Mouse (Mus musculus) lung, postnatal 0 days (tissue): ENCODE results near the gene Poln.

Experiments used
- CTCF ChIP-seq: IDR thresholded peaks from 2 replicates; pipeline ENCODE4 v1.5.1; 2016; ENCODE audit warnings: antibody characterized with exemption, mild to moderate bottlenecking
- EP300 ChIP-seq: IDR thresholded peaks from 2 replicates; pipeline ENCODE4 v1.6.1; 2016; ENCODE audit warnings: antibody characterized with exemption, mild to moderate bottlenecking, control low read depth

DNA sequence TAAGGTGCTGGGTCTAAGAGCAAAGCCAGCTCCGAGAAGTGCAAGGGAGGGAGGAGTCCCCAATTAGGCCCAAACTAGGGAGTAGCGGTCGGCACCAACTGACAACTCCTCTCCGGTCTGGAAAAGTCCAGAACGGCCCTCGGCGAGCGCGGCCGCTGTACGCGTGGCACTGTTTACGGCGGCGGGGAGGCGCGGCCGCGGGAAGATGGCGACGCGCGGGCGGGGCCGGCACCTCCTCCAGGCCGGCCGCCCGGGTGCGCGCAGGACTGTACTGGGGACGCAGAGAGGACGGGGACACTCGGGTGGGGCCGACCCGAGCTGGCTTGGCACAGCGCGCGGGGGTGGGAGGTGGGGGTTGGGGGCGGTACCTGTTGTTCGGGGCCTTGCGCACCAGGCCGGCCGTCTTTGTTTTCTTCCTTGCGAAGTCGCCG, 17.7 kb upstream of the Poln start:
- TF ChIP-seq CTCF: no peak
- no peak for TF ChIP-seq EP300
